Mouse (Mus musculus) myocyte (in vitro differentiated cells): ENCODE measurements around the gene Glrx.

ENCODE experiments used
- E2F4 ChIP-seq: IDR thresholded peaks from one replicate; pipeline ENCODE4 v1.6.1; 2011; ENCODE audit warnings: mild to moderate bottlenecking, control low read depth, moderate library complexity; ENCODE audit not compliant: insufficient read depth
- POLR2A ChIP-seq: IDR thresholded peaks from one replicate; pipeline ENCODE4 v1.6.1; 2011; ENCODE audit warnings: low read depth, mild to moderate bottlenecking, control low read depth, moderate library complexity; ENCODE audit not compliant: insufficient read length
- TCF12 ChIP-seq: IDR thresholded peaks from one replicate; pipeline ENCODE4 v1.6.1; 2011; ENCODE audit warnings: mild to moderate bottlenecking, control low read depth; ENCODE audit not compliant: poor library complexity, insufficient read depth, severe bottlenecking

DNA sequence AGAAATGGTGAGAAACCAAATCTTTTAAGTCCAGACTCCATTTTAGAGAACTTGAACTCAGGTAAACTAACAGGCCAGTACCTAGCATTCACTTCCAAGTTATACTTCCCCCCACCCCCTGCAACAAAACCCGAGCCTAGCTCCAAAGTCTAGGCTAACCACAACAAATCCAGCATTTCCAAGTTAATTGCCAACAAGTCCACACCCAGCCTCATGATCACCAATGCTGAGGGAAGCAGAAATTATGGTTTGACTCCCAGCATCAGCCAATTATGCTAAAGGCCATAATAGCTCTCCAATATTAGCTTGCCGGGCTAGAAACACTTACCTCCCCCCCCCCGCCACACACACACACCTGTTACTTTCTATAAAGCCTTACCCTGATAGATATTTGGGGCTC, 40.1 kb downstream of the Glrx start:
- no peak for TF ChIP-seq POLR2A
- no peak for TF ChIP-seq E2F4
- no peak for TF ChIP-seq TCF12
